Mouse (Mus musculus): ENCODE data around the gene Stub1.

DNA sequence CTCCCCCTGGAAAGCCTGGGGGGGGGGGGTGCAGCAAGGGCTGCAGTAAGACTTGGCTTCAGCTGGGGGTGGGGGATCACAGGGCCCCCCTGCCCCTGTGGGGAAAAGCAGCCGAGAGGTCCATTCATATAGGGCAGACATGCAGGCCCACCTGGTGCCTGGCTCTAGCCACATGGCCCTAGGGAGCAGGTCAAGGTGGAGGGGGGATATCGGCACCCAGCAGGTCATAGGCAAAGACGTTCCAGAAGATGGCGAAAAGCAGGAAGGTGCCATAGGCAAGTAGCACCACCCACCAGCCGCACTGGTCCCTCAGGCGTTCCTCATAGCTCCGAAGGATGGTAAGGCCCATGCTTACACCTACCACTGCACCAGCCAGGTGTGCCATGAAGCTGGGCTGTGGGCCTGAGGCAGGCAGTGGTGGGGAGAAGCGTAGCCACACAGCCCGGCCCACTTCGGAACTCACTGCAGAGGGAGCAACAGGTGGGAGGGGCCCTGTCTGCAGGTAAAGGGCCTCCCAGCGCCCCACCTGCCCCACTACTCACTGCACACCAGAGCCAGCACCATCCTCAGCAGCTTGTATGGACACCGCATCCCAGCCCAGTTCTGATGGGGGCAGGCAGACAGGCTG, 1.5 kb upstream of the Stub1 start:
- TF ChIP-seq CTCF (IDR thresholded peaks at IDR 0.05; ENCODE audit: control insufficient read depth, insufficient read depth, insufficient replicate concordance, low read depth, low read length) (no peak), POLR2A (IDR thresholded peaks at IDR 0.05; ENCODE audit: control insufficient read depth, low read depth, low read length) (no peak)

All from testis, adult 2 months (tissue).